Mouse (Mus musculus): ENCODE data around the gene Zap70. TPM values are rescaled to one million over a fixed set of nuclear protein-coding genes. Genes with fewer than 3 reads are reported as not detected.
"Not testable (repeated sequence)": the region's sequence is repeated elsewhere in the genome, so short reads cannot be mapped to it uniquely, and the experiment has no call there.

The Zap70 gene
- total RNA-seq, 1 experiment: 2.5 TPM

DNA sequence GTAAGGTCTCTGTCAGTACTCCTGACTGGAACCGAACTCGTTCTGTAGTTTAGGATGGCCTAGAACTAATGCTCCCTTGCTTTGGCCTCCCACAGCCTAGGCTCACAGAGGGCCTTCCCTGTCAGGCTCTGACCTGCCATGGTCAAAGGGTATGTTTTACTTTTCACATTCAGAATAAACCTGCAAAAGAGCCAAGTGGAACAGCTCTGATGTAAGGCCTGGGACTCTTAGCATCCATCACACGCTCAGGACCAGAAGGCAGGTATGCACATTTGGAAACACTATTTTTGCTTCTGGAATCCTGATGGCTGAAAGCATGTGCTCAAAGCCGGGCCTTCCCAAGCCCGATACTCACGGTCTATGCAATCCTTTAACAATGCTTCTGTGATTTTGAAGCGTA, 50.2 kb downstream of the Zap70 start:
- DNase-seq (ENCODE audit: low read depth, low spot score): no peak
- H3K4me3 ChIP-seq (ENCODE audit: insufficient read depth in 1 of 2, low read depth in 1 of 2, low read length in 2 of 2, poor library complexity in 1 of 2, severe bottlenecking in 1 of 2): no peak overlapping the region
- in situ Hi-C loops (cut with MboI; ENCODE audit: low sequenced_read_pairs in 2 of 2, unreplicated experiment in 2 of 2): no loop called here
- peaks cover 66% of the 10 kb centered on the region for H3K36me3 ChIP-seq (ENCODE audit: control insufficient read depth, insufficient read depth, low read length, poor library complexity, severe bottlenecking)
- H3K4me1 ChIP-seq (ENCODE audit: control insufficient read depth in 2 of 2, insufficient read depth in 2 of 2, low read length in 2 of 2, poor library complexity in 1 of 2): peaks cover 0 to 3% of the 10 kb centered on the region in 2 experiments; a peak in 3 of 4 replicates
- TF ChIP-seq HCFC1 (IDR thresholded peaks at IDR 0.05; ENCODE audit: borderline replicate concordance, insufficient read depth, low read length) (no peak), CHD2 (IDR thresholded peaks at IDR 0.05; ENCODE audit: low read depth, low read length) (no peak), MAFK (IDR thresholded peaks at IDR 0.05; ENCODE audit: insufficient read depth, low read depth, low read length) (no peak), ZC3H11A (IDR thresholded peaks at IDR 0.05; ENCODE audit: borderline replicate concordance, low read depth, low read length) (no peak), ZNF384 (IDR thresholded peaks at IDR 0.05; ENCODE audit: low read depth, low read length) (no peak)
- no peaks in the 10 kb centered on the region for H3K9me3 ChIP-seq (ENCODE audit: control insufficient read depth, insufficient read depth, low read depth, low read length)
- no peak overlapping the region for H3K27ac ChIP-seq (ENCODE audit: insufficient read depth, low read depth, low read length, poor library complexity, severe bottlenecking)
- no peak overlapping the region for H3K9ac ChIP-seq (ENCODE audit: insufficient read depth, low read depth, low read length, poor library complexity, severe bottlenecking)

DNA sequence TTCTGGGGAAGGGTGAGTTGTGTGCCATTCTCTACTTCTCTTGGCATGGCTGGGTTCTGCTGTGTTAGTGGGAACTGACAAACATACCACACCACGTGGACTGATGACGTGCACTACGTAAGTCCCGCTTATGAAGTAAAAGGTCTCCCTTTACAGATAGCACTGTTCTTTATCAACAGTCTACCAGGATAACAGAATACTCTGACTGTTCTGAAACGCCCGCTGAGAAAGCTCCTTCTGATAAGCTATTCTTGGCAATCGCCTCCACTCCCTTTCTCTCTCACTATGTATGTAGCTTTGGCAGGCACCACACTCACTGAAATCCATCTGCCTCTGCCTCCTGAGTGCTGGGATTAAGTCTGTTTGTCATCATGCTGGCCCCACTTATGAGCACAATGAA, 51.8 kb downstream of the Zap70 start:
- Histone ChIP-seq H3K9ac (ENCODE audit: insufficient read depth, low read depth, low read length, poor library complexity, severe bottlenecking) (no peak overlapping the region), H3K4me3 (ENCODE audit: insufficient read depth in 1 of 2, low read depth in 1 of 2, low read length in 2 of 2, poor library complexity in 1 of 2, severe bottlenecking in 1 of 2) (no peak overlapping the region), H3K4me1 (ENCODE audit: control insufficient read depth in 2 of 2, insufficient read depth in 2 of 2, low read length in 2 of 2, poor library complexity in 1 of 2) (peaks cover 0 to 3% of the 10 kb centered on the region in 2 experiments; a peak in 3 of 4 replicates), H3K9me3 (ENCODE audit: control insufficient read depth, insufficient read depth, low read depth, low read length) (no peaks in the 10 kb centered on the region), H3K27ac (ENCODE audit: insufficient read depth, low read depth, low read length, poor library complexity, severe bottlenecking) (no peak overlapping the region), H3K36me3 (ENCODE audit: control insufficient read depth, insufficient read depth, low read length, poor library complexity, severe bottlenecking) (peaks cover 62% of the 10 kb centered on the region)
- in situ Hi-C loops (cut with MboI; ENCODE audit: low sequenced_read_pairs in 2 of 2, unreplicated experiment in 2 of 2): no loop called here
- no peak for TF ChIP-seq HCFC1 (IDR thresholded peaks at IDR 0.05; ENCODE audit: borderline replicate concordance, insufficient read depth, low read length)
- TF ChIP-seq MAFK (IDR thresholded peaks at IDR 0.05; ENCODE audit: insufficient read depth, low read depth, low read length): no peak
- no peak for TF ChIP-seq ZNF384 (IDR thresholded peaks at IDR 0.05; ENCODE audit: low read depth, low read length)
- DNase-seq (ENCODE audit: low read depth, low spot score): no peak

DNA sequence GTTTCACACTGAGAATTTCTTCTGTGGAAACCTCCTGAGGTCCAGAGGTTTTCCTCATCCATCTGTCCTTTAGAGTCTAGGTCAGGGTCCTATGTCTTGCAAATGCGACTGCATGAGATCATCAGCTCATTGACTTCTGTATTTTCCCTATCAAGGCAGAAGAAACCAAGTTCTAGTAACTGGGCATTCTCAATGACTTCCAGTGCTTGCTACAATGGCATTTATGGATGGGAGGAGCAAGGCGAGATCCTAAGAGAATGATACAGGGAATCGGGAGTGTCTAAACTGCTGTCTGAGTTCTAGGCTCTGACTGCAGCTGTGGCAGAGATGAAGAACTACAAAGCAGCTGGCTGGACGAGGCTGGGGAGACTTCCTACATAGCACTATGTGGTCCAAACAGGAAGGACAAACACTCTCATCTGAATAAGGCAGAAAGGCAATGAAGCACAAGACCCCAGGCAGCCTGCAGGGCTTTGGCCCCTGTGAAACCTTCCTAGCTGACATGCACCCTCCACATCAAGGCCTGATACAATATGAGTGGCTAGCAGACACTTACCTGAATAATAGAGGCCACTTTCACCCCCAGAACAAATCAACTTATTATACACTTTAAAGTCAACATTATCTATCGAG, 52.8 kb downstream of the Zap70 start:
- Histone ChIP-seq H3K9ac (ENCODE audit: insufficient read depth, low read depth, low read length, poor library complexity, severe bottlenecking) (no peak overlapping the region), H3K9me3 (ENCODE audit: control insufficient read depth, insufficient read depth, low read depth, low read length) (no peaks in the 10 kb centered on the region), H3K4me3 (ENCODE audit: insufficient read depth in 1 of 2, low read depth in 1 of 2, low read length in 2 of 2, poor library complexity in 1 of 2, severe bottlenecking in 1 of 2) (no peak overlapping the region), H3K36me3 (ENCODE audit: control insufficient read depth, insufficient read depth, low read length, poor library complexity, severe bottlenecking) (peaks cover 61% of the 10 kb centered on the region), H3K4me1 (ENCODE audit: control insufficient read depth in 2 of 2, insufficient read depth in 2 of 2, low read length in 2 of 2, poor library complexity in 1 of 2) (peaks cover 0 to 3% of the 10 kb centered on the region in 2 experiments; a peak in 3 of 4 replicates), H3K27ac (ENCODE audit: insufficient read depth, low read depth, low read length, poor library complexity, severe bottlenecking) (no peak overlapping the region)
- DNase-seq (ENCODE audit: low read depth, low spot score): no peak
- no peak for TF ChIP-seq MAFK (IDR thresholded peaks at IDR 0.05; ENCODE audit: insufficient read depth, low read depth, low read length)
- no peak for TF ChIP-seq HCFC1 (IDR thresholded peaks at IDR 0.05; ENCODE audit: borderline replicate concordance, insufficient read depth, low read length)
- no peak for TF ChIP-seq CHD2 (IDR thresholded peaks at IDR 0.05; ENCODE audit: low read depth, low read length)
- no peak for TF ChIP-seq ZNF384 (IDR thresholded peaks at IDR 0.05; ENCODE audit: low read depth, low read length)
- no peak for TF ChIP-seq ZC3H11A (IDR thresholded peaks at IDR 0.05; ENCODE audit: borderline replicate concordance, low read depth, low read length)
- in situ Hi-C loops (cut with MboI; ENCODE audit: low sequenced_read_pairs in 2 of 2, unreplicated experiment in 2 of 2): no loop called here

DNA sequence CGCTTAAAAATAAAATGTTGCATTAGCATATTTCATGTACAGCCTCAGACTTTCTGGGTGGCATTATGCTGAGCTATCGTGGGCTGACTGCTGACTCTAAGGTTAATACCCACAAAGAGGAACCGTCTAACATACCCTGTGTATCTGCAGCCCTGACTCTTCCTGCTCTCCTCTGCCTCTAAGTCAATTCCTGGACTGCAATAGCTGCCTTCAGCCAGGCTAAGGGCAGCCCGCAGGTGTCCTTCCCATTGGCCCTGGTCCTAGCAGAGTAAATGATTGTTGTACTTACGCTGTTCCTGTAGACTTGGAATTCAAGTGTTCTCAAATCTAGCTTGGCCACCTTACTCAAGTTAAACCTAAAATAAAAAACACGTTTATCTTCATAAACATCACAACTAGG, 53.6 kb downstream of the Zap70 start:
- no peak overlapping the region for H3K4me3 ChIP-seq (ENCODE audit: insufficient read depth in 1 of 2, low read depth in 1 of 2, low read length in 2 of 2, poor library complexity in 1 of 2, severe bottlenecking in 1 of 2)
- TF ChIP-seq CHD2 (IDR thresholded peaks at IDR 0.05; ENCODE audit: low read depth, low read length) (no peak), ZC3H11A (IDR thresholded peaks at IDR 0.05; ENCODE audit: borderline replicate concordance, low read depth, low read length) (no peak), HCFC1 (IDR thresholded peaks at IDR 0.05; ENCODE audit: borderline replicate concordance, insufficient read depth, low read length) (no peak), ZNF384 (IDR thresholded peaks at IDR 0.05; ENCODE audit: low read depth, low read length) (no peak), MAFK (IDR thresholded peaks at IDR 0.05; ENCODE audit: insufficient read depth, low read depth, low read length) (no peak)
- H3K36me3 ChIP-seq (ENCODE audit: control insufficient read depth, insufficient read depth, low read length, poor library complexity, severe bottlenecking): peaks cover 62% of the 10 kb centered on the region
- peaks cover 0 to 3% of the 10 kb centered on the region in 2 experiments; a peak in 3 of 4 replicates for H3K4me1 ChIP-seq (ENCODE audit: control insufficient read depth in 2 of 2, insufficient read depth in 2 of 2, low read length in 2 of 2, poor library complexity in 1 of 2)
- DNase-seq (ENCODE audit: low read depth, low spot score): no peak
- no peak overlapping the region for H3K27ac ChIP-seq (ENCODE audit: insufficient read depth, low read depth, low read length, poor library complexity, severe bottlenecking)
- H3K9me3 ChIP-seq (ENCODE audit: control insufficient read depth, insufficient read depth, low read depth, low read length): no peaks in the 10 kb centered on the region
- no peak overlapping the region for H3K9ac ChIP-seq (ENCODE audit: insufficient read depth, low read depth, low read length, poor library complexity, severe bottlenecking)
- in situ Hi-C loops (cut with MboI; ENCODE audit: low sequenced_read_pairs in 2 of 2, unreplicated experiment in 2 of 2): no loop called here

DNA sequence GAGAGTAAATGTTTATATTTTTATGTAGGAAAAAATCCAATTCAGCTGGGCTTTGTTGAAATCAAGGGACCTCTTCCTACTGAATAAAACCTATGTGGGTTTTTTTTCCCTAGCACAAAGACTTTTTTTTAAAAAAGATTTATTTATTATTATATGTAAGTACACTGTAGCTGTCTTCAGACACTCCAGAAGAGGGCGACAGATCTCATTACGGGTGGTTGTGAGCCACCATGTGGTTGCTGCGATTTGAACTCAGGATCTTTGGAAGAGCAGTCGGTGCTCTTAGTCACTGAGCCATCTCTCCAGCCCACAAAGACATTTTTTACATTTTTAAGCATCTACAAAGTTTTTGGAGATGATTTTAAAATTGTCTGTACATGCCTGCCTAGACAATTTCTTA, 60.3 kb downstream of the Zap70 start:
- peaks cover 50% of the 10 kb centered on the region for H3K36me3 ChIP-seq (ENCODE audit: control insufficient read depth, insufficient read depth, low read length, poor library complexity, severe bottlenecking)
- H3K9ac ChIP-seq (ENCODE audit: insufficient read depth, low read depth, low read length, poor library complexity, severe bottlenecking); H3K27ac ChIP-seq (ENCODE audit: insufficient read depth, low read depth, low read length, poor library complexity, severe bottlenecking); in situ Hi-C loops (cut with MboI; ENCODE audit: low sequenced_read_pairs in 2 of 2, unreplicated experiment in 2 of 2); H3K4me3 ChIP-seq (ENCODE audit: insufficient read depth in 1 of 2, low read depth in 1 of 2, low read length in 2 of 2, poor library complexity in 1 of 2, severe bottlenecking in 1 of 2); DNase-seq (ENCODE audit: low read depth, low spot score); H3K4me1 ChIP-seq (ENCODE audit: control insufficient read depth in 2 of 2, insufficient read depth in 2 of 2, low read length in 2 of 2, poor library complexity in 1 of 2); H3K9me3 ChIP-seq (ENCODE audit: control insufficient read depth, insufficient read depth, low read depth, low read length): not testable (repeated sequence)

Data from ES-E14 (cell line).